Mouse (Mus musculus): Measurements from ENCODE around the gene Rassf1. TPM values are rescaled to one million over a fixed set of nuclear protein-coding genes. Genes with fewer than 3 reads are reported as not detected.
A peak's percentile ranks its signal among the peaks of the same experiment; 100 is the strongest.

Rassf1 gene
- 42.5 and 47.7 TPM in 2 replicates for polyA plus RNA-seq (2014; fragmentation: Nextera tagmentation; extraction: Ambion mirVana)

DNA sequence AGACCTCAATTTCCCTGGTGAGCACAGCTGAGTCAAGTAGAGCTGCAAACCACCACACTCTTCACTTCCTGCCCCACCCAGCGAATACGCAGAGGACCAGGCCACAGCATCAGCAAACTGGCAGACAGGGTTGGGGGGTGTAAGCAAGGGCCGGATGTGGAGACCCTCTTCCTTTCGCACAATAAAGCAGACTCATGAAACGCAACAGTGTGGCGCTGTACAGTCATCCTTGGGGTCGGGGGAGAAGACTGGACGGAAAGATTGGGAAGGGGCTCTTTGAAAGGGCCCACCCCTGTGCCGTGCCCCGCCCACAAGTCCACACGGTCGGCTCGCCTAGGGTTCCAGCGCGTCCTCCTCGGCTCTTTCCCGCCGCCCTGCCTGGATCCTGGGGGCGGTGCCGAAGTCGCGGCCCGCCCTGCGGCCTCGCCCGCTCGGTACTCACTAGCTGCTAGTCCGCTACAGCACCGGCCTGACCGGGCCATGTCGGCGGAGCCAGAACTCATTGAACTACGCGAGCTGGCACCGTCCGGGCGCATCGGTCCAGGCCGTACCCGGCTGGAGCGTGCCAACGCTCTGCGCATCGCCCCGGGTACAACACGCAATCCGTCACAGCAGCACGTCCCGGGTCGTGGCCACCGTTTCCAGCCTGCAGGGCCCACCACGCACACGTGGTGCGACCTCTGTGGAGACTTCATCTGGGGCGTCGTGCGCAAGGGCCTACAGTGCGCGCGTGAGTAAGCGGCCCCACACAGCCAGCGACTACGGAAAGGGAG lies at the start of gene Rassf1:
Gene Rassf1, plus strand, starts transcription at position 439 of the 773 bp plus-strand sequence.
- Histone ChIP-seq H3K27me3 (ENCODE audit: control insufficient read depth, insufficient read depth, low read length) (peaks cover 12% of the 10 kb centered on the region), H3K4me1 (ENCODE audit: control insufficient read depth in 2 of 2, insufficient read depth in 2 of 2, low read length in 2 of 2) (peaks cover 25 to 48% of the 10 kb centered on the region in 2 experiments), H3K9me3 (ENCODE audit: control insufficient read depth, low read length) (no peaks in the 10 kb centered on the region), H3K9ac (ENCODE audit: low read length) (peak within 1 kb of the TSS; percentile 79), H3K36me3 (ENCODE audit: control insufficient read depth, insufficient read depth, low read length) (0 out of 2 replicates have a peak, but pooled peaks cover under 1% of the 10 kb centered on the region), H3K4me2 (ENCODE audit: low read length) (peak within 1 kb of the TSS; percentile 88), H3K27ac (replicated peaks in 1 of 2; ENCODE audit: control insufficient read depth in 1 of 2, insufficient read depth in 1 of 2, low read depth in 2 of 2, low read length in 2 of 2) (peak within 1 kb of the TSS; percentile 9 to 57; a peak in 3 of 4 replicates), H3K4me3 (ENCODE audit: control insufficient read depth in 1 of 2, insufficient read depth in 1 of 2, low read depth in 1 of 2, low read length in 2 of 2) (peak within 1 kb of the TSS; percentile 46 to 50)
- ATAC-seq (ENCODE audit: insufficient number of reproducible peaks, insufficient read depth, low FRiP score, low read depth) = peak; percentile 10; the same call in 1 of the 2 replicates
- 1% methylated on average over 63 of the region's 63 CpGs for WGBS

DNA sequence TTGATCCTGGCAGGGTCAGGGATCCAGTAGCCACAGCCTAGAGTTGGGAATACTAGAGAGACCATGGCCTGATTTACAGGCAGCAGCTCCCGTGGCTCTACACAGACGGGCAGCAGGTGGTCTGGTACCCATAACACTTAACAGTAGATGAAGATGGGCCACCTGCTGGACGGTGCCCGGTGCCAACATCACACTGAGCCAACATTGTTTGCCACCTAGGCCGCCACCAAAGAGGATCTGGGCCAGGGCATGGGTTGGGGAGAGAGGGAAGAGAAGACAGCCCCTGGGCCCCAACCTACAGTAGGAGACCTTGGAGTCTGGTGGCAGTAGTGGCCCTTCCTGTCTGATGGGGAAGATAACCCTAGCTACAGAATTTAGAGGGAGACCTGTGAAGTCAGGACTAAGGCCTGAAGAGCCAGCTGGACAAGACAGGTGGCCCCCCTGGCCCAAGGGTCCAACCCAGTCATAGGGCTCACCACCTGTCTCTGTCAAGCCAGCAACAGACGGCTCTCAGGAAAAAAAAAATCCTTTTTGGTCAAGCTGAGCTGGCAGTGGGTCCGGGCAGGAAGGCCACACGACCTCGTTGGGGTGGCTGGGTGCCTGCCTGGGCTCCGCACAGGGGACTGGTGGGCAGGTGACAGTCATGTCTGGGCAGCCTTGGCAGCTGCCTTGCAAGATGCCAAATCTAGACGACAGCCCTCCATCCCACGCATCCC lies 49.1 kb upstream of the Rassf1 start:
- WGBS = 90% methylated on average over 12 of the region's 12 CpGs
- H3K36me3 ChIP-seq (ENCODE audit: control insufficient read depth, insufficient read depth, low read length) = no peaks in the 10 kb centered on the region
- no peak overlapping the region for H3K4me2 ChIP-seq (ENCODE audit: low read length)
- no peak overlapping the region for H3K4me3 ChIP-seq (ENCODE audit: control insufficient read depth in 1 of 2, insufficient read depth in 1 of 2, low read depth in 1 of 2, low read length in 2 of 2)
- peaks cover 9 to 12% of the 10 kb centered on the region in 2 experiments for H3K4me1 ChIP-seq (ENCODE audit: control insufficient read depth in 2 of 2, insufficient read depth in 2 of 2, low read length in 2 of 2)
- no peak overlapping the region for H3K27ac ChIP-seq (replicated peaks in 1 of 2; ENCODE audit: control insufficient read depth in 1 of 2, insufficient read depth in 1 of 2, low read depth in 2 of 2, low read length in 2 of 2)
- no peak overlapping the region for H3K9ac ChIP-seq (ENCODE audit: low read length)
- ATAC-seq (ENCODE audit: insufficient number of reproducible peaks, insufficient read depth, low FRiP score, low read depth) = no peak
- H3K9me3 ChIP-seq (ENCODE audit: control insufficient read depth, low read length) = no peaks in the 10 kb centered on the region
- H3K27me3 ChIP-seq (ENCODE audit: control insufficient read depth, insufficient read depth, low read length) = no peaks in the 10 kb centered on the region

GRCm38 (mm10) chr9:107504662-107505537 lies 46.5 kb upstream of the Rassf1 start:
- no peak for ATAC-seq (ENCODE audit: insufficient number of reproducible peaks, insufficient read depth, low FRiP score, low read depth)
- Histone ChIP-seq H3K27ac (replicated peaks in 1 of 2; ENCODE audit: control insufficient read depth in 1 of 2, insufficient read depth in 1 of 2, low read depth in 2 of 2, low read length in 2 of 2) (no peak overlapping the region), H3K4me2 (ENCODE audit: low read length) (no peak overlapping the region), H3K4me1 (ENCODE audit: control insufficient read depth in 2 of 2, insufficient read depth in 2 of 2, low read length in 2 of 2) (peaks cover 9 to 12% of the 10 kb centered on the region in 2 experiments), H3K9me3 (ENCODE audit: control insufficient read depth, low read length) (no peaks in the 10 kb centered on the region), H3K27me3 (ENCODE audit: control insufficient read depth, insufficient read depth, low read length) (no peaks in the 10 kb centered on the region), H3K36me3 (ENCODE audit: control insufficient read depth, insufficient read depth, low read length) (no peaks in the 10 kb centered on the region), H3K4me3 (ENCODE audit: control insufficient read depth in 1 of 2, insufficient read depth in 1 of 2, low read depth in 1 of 2, low read length in 2 of 2) (no peak overlapping the region), H3K9ac (ENCODE audit: low read length) (no peak overlapping the region)
- WGBS = 83% methylated on average over 19 of the region's 19 CpGs

GRCm38 (mm10) chr9:107508266-107508665 lies 43.1 kb upstream of the Rassf1 start:
- no peaks in the 10 kb centered on the region for H3K36me3 ChIP-seq (ENCODE audit: control insufficient read depth, insufficient read depth, low read length)
- no peak for ATAC-seq (ENCODE audit: insufficient number of reproducible peaks, insufficient read depth, low FRiP score, low read depth)
- no peaks in the 10 kb centered on the region for H3K9me3 ChIP-seq (ENCODE audit: control insufficient read depth, low read length)
- H3K4me2 ChIP-seq (ENCODE audit: low read length) = no peak overlapping the region
- H3K9ac ChIP-seq (ENCODE audit: low read length) = no peak overlapping the region
- no peak overlapping the region for H3K4me3 ChIP-seq (ENCODE audit: control insufficient read depth in 1 of 2, insufficient read depth in 1 of 2, low read depth in 1 of 2, low read length in 2 of 2)
- peaks cover 4 to 7% of the 10 kb centered on the region in 2 experiments; a peak in 3 of 4 replicates for H3K4me1 ChIP-seq (ENCODE audit: control insufficient read depth in 2 of 2, insufficient read depth in 2 of 2, low read length in 2 of 2)
- no peak overlapping the region for H3K27ac ChIP-seq (replicated peaks in 1 of 2; ENCODE audit: control insufficient read depth in 1 of 2, insufficient read depth in 1 of 2, low read depth in 2 of 2, low read length in 2 of 2)
- WGBS = 51% methylated on average over 10 of the region's 10 CpGs
- H3K27me3 ChIP-seq (ENCODE audit: control insufficient read depth, insufficient read depth, low read length) = no peaks in the 10 kb centered on the region

GRCm38 (mm10) chr9:107510384-107511100 lies 40.8 kb upstream of the Rassf1 start:
- no peak for ATAC-seq (ENCODE audit: insufficient number of reproducible peaks, insufficient read depth, low FRiP score, low read depth)
- Histone ChIP-seq H3K4me2 (ENCODE audit: low read length) (no peak overlapping the region), H3K9me3 (ENCODE audit: control insufficient read depth, low read length) (no peaks in the 10 kb centered on the region), H3K9ac (ENCODE audit: low read length) (no peak overlapping the region), H3K27me3 (ENCODE audit: control insufficient read depth, insufficient read depth, low read length) (peaks cover 4% of the 10 kb centered on the region; the same call in 1 of the 2 replicates), H3K36me3 (ENCODE audit: control insufficient read depth, insufficient read depth, low read length) (no peaks in the 10 kb centered on the region), H3K4me1 (ENCODE audit: control insufficient read depth in 2 of 2, insufficient read depth in 2 of 2, low read length in 2 of 2) (peaks cover 2 to 4% of the 10 kb centered on the region in 2 experiments; a peak in 2 of 4 replicates), H3K27ac (replicated peaks in 1 of 2; ENCODE audit: control insufficient read depth in 1 of 2, insufficient read depth in 1 of 2, low read depth in 2 of 2, low read length in 2 of 2) (no peak overlapping the region), H3K4me3 (ENCODE audit: control insufficient read depth in 1 of 2, insufficient read depth in 1 of 2, low read depth in 1 of 2, low read length in 2 of 2) (no peak overlapping the region)
- 83% methylated on average over 14 of the region's 14 CpGs for WGBS

- H3K27ac ChIP-seq (replicated peaks in 1 of 2; ENCODE audit: control insufficient read depth in 1 of 2, insufficient read depth in 1 of 2, low read depth in 2 of 2, low read length in 2 of 2) = no peak overlapping the region
- H3K36me3 ChIP-seq (ENCODE audit: control insufficient read depth, insufficient read depth, low read length) = no peaks in the 10 kb centered on the region
Measured at GRCm38 (mm10) chr9:107511436-107511835, 39.9 kb upstream of the Rassf1 start.

More at GRCm38 (mm10) chr9:107511436-107511835, 39.9 kb upstream of the Rassf1 start:
- Histone ChIP-seq H3K4me2 (ENCODE audit: low read length) (no peak overlapping the region), H3K4me1 (ENCODE audit: control insufficient read depth in 2 of 2, insufficient read depth in 2 of 2, low read length in 2 of 2) (peaks cover 2 to 4% of the 10 kb centered on the region in 2 experiments; a peak in 2 of 4 replicates), H3K9ac (ENCODE audit: low read length) (peak overlapping the region; percentile 21; the same call in 1 of the 2 replicates), H3K9me3 (ENCODE audit: control insufficient read depth, low read length) (no peaks in the 10 kb centered on the region), H3K4me3 (ENCODE audit: control insufficient read depth in 1 of 2, insufficient read depth in 1 of 2, low read depth in 1 of 2, low read length in 2 of 2) (no peak overlapping the region), H3K27me3 (ENCODE audit: control insufficient read depth, insufficient read depth, low read length) (peaks cover 4% of the 10 kb centered on the region; the same call in 1 of the 2 replicates)
- ATAC-seq (ENCODE audit: insufficient number of reproducible peaks, insufficient read depth, low FRiP score, low read depth) = no peak
- 43% methylated on average over 8 of the region's 8 CpGs for WGBS

All from heart, embryonic 14.5 days (tissue).